Mouse (Mus musculus) kidney, postnatal 0 days (tissue): ENCODE data around the gene Epb41l3. TPM values are rescaled to one million over a fixed set of nuclear protein-coding genes. Genes with fewer than 3 reads are reported as not detected.

Experiments used
- ATAC-seq: fragments of 200-750 bp; cut with Nextera tagmentation; replicated peaks from 2 replicates; pipeline ENCODE4 v1.8.0; 2017; ENCODE audit warnings: low read depth, moderate number of reproducible peaks, moderate TSS enrichment, moderate library complexity; ENCODE audit not compliant: low FRiP score
- DNase-seq: peaks from one replicate; pipeline ENCODE4 v3.0.0-alpha.2; 2016; ENCODE audit warnings: low spot score
- H3K27ac ChIP-seq: fragments of 300-500 bp; sonication (generic); 2 replicates; pipeline ENCODE4 v1.5.1; 2014; ENCODE audit warnings: mild to moderate bottlenecking
- H3K27me3 ChIP-seq: fragments of 300-500 bp; sonication (generic); 2 replicates; pipeline ENCODE4 v1.6.1; 2014; ENCODE audit warnings: low read length, mixed read lengths; ENCODE audit not compliant: insufficient read depth
- H3K36me3 ChIP-seq: fragments of 300-500 bp; sonication (generic); 2 replicates; pipeline ENCODE4 v1.6.1; 2014; ENCODE audit warnings: low read length, mixed read lengths; ENCODE audit not compliant: insufficient read depth
- H3K4me1 ChIP-seq: fragments of 300-500 bp; sonication (generic); replicated peaks from 2 replicates; pipeline ENCODE4 v1.6.1; 2014; ENCODE audit warnings: antibody characterized with exemption, low read length, mixed read lengths; ENCODE audit not compliant: insufficient read depth
- H3K4me2 ChIP-seq: fragments of 300-500 bp; sonication (generic); 2 replicates; pipeline ENCODE4 v1.6.1; 2014; ENCODE audit warnings: mild to moderate bottlenecking, low read length, moderate library complexity, mixed read lengths
- H3K4me3 ChIP-seq: fragments of 300-500 bp; sonication (generic); replicated peaks from 2 replicates; pipeline ENCODE4 v1.5.1; 2014; ENCODE audit warnings: low read depth, low read length
- H3K9ac ChIP-seq: fragments of 300-500 bp; sonication (generic); 2 replicates; pipeline ENCODE4 v1.6.1; 2014; ENCODE audit warnings: low read depth, low read length
- H3K9me3 ChIP-seq: fragments of 300-500 bp; sonication (generic); replicated peaks from 2 replicates; pipeline ENCODE4 v1.6.1; 2016; ENCODE audit warnings: low read length, inconsistent platforms, mixed read lengths
- CTCF ChIP-seq: IDR thresholded peaks from 2 replicates; pipeline ENCODE4 v1.5.1; 2016; ENCODE audit warnings: antibody characterized with exemption, low read depth, mild to moderate bottlenecking, moderate library complexity
- WGBS: fragments of 180-500 bp; shearing (Covaris S2); extraction: QIAGEN DNeasy Blood & Tissue Kit; methylation state at CpG from one replicate; pipeline ENCODE4 v1.1.7; 2014; 5-methylcytosine and 5-hydroxymethylcytosine counted together
- polyA plus RNA-seq: library from polyadenylated mRNA; unstranded; fragments of >200 nt; fragmentation: Nextera tagmentation; extraction: Ambion mirVana; gene quantifications from 2 replicates; pipeline ENCODE4 v1.2.1, GENCODE M21; 2015

Epb41l3 gene
- polyA plus RNA-seq, 1 experiment from 2014 or later, result 13.3 TPM

GRCm38 (mm10) chr17:69200936-69201335 lies 125.5 kb downstream of the Epb41l3 start:
- no peaks in the 10 kb centered on the region for H3K4me1 ChIP-seq
- WGBS, result 92% methylated on average over 8 of the region's 8 CpGs
- H3K4me3 ChIP-seq, result no peak overlapping the region
- H3K36me3 ChIP-seq, result no peaks in the 10 kb centered on the region
- H3K9me3 ChIP-seq, result no peaks in the 10 kb centered on the region
- ATAC-seq (no peak), DNase-seq (no peak)
- TF ChIP-seq CTCF, result no peak
- no peaks in the 10 kb centered on the region for H3K27me3 ChIP-seq
- no peak overlapping the region for H3K27ac ChIP-seq
- no peak overlapping the region for H3K4me2 ChIP-seq
- no peak overlapping the region for H3K9ac ChIP-seq

DNA sequence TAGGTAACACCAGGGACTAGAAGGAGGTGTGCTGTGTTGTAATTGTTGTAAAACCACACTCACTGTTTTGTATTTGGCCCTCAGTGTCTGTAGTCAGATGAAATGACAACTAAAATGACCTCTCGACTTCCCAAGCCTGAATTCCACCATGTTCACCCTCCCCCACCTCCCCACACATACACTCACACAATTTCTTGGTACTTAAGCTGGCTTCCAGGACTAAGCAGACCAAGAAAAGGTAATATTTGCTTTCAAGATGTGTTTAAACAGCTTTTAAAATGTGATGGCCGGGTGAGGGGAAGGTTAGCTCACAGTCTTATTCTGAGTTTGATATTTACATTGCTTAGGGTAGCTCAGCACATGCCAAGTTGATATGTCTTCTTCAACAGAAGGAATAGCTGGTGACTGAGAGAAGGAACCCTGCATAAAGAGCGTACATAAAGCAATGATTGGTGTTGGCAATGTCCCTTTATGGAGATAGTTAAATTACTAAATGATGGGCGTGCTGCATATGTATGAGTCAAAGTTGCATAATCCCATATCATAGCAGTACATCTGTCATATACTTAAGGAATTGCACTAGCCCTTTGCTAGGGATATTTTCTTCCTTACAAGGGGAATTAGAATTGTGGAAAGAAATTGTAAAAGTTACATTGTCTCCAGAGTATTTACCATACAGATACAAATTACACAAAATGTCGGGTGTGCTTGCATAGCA lies 130.0 kb downstream of the Epb41l3 start:
- WGBS, result 88% methylated on average over 5 of the region's 5 CpGs
- Histone ChIP-seq H3K27ac (no peak overlapping the region), H3K4me2 (no peak overlapping the region), H3K9me3 (no peaks in the 10 kb centered on the region), H3K4me1 (no peaks in the 10 kb centered on the region), H3K4me3 (no peak overlapping the region), H3K9ac (no peak overlapping the region), H3K36me3 (no peaks in the 10 kb centered on the region), H3K27me3 (no peaks in the 10 kb centered on the region)
- ATAC-seq (no peak), DNase-seq (no peak)
- no peak for TF ChIP-seq CTCF

DNA sequence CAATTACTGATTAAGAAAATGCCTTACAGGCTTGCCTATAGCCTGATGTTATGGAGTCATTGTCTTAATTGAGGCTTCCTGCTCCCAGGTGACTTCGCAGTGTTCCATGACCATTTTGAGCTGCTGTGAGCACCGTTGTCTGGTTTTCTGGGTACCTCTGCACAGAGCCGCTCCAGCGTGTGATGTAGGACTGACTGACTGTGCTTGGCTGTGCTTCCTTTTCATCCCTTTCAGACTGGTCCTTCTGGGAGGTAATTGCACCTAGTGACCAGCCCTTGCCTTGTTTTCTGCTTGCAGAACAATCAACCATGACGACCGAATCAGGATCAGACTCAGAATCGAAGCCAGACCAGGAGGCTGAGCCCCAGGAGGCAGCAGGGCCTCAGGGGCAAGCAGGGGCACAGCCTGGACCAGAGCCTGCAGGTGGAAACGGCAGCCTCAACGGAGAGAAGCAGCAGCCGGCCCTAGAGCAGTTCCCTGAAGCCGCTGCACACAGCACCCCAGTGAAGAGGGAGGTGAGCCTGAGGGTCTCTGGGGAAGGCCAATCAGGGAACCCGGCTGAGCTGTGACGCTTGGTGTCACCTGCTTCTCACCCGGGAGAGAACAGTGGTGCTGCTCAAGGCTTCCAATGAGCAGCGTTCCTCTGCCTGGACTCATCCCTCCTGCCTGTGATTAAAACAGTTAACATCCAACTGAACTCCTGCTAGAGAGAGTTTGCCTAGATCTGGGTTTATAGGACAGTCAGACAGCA lies 132.3 kb downstream of the Epb41l3 start:
- WGBS, result 51% methylated on average over 15 of the region's 15 CpGs
- Histone ChIP-seq H3K4me3 (no peak overlapping the region), H3K27ac (no peak overlapping the region), H3K9me3 (no peaks in the 10 kb centered on the region), H3K27me3 (no peaks in the 10 kb centered on the region), H3K4me1 (no peaks in the 10 kb centered on the region), H3K9ac (no peak overlapping the region), H3K4me2 (no peak overlapping the region), H3K36me3 (no peaks in the 10 kb centered on the region)
- DNase-seq, result no peak
- no peak for ATAC-seq
- TF ChIP-seq CTCF, result no peak

GRCm38 (mm10) chr17:69211065-69211464 lies 135.6 kb downstream of the Epb41l3 start:
- Histone ChIP-seq H3K9me3 (no peaks in the 10 kb centered on the region), H3K4me3 (no peak overlapping the region), H3K9ac (no peak overlapping the region), H3K27ac (no peak overlapping the region), H3K4me1 (no peaks in the 10 kb centered on the region), H3K27me3 (no peaks in the 10 kb centered on the region), H3K36me3 (no peaks in the 10 kb centered on the region), H3K4me2 (no peak overlapping the region)
- peak; percentile 14; the same call in 1 of the 2 replicates for TF ChIP-seq CTCF
- no peak for ATAC-seq
- DNase-seq, result no peak

- ATAC-seq (no peak), DNase-seq (no peak)
- Histone ChIP-seq H3K4me1 (no peaks in the 10 kb centered on the region), H3K9ac (no peak overlapping the region), H3K36me3 (no peaks in the 10 kb centered on the region), H3K4me2 (no peak overlapping the region), H3K27me3 (no peaks in the 10 kb centered on the region), H3K27ac (no peak overlapping the region), H3K9me3 (no peaks in the 10 kb centered on the region), H3K4me3 (no peak overlapping the region)
- no peak for TF ChIP-seq CTCF
- 96% methylated on average over 3 of the region's 3 CpGs for WGBS
These were observed 140.6 kb downstream of the Epb41l3 start for GRCm38 (mm10) chr17:69216120-69216519.

DNA sequence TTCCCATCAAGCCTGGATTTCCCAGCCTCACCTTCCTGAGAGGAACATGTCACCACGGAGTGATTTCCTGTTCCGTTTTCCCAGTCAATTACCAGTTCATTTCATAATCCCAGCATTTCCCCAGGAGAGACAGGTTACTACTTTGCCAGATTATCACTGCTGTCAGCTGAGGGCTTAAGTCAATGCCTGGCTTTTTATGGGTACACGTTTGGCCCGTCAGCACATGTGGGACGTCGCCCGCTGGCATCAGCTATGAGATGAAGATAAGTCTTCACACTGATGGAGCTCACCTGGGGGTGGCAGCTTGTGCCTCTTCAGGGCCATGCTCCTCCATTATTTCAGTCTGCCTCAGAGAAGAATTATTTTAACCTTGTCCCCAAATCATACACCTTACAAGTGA lies 145.4 kb downstream of the Epb41l3 start:
- no peak overlapping the region for H3K9ac ChIP-seq
- DNase-seq (no peak), ATAC-seq (no peak)
- no peaks in the 10 kb centered on the region for H3K27me3 ChIP-seq
- no peak overlapping the region for H3K4me3 ChIP-seq
- no peak for TF ChIP-seq CTCF
- H3K9me3 ChIP-seq, result no peaks in the 10 kb centered on the region
- H3K27ac ChIP-seq, result no peak overlapping the region
- H3K4me2 ChIP-seq, result no peak overlapping the region
- H3K36me3 ChIP-seq, result no peaks in the 10 kb centered on the region
- no peaks in the 10 kb centered on the region for H3K4me1 ChIP-seq
- 78% methylated on average over 7 of the region's 7 CpGs for WGBS
